Mouse (Mus musculus) C2C12 (cell line): ENCODE data around the gene Il20rb.

Experiments
- CEBPB ChIP-seq: IDR thresholded peaks from one replicate; pipeline ENCODE4 v1.6.1; 2011; ENCODE audit warnings: low read depth, mild to moderate bottlenecking, control low read depth, moderate library complexity
- CTCF ChIP-seq: IDR thresholded peaks from one replicate; pipeline ENCODE4 v1.5.1; 2011; ENCODE audit not compliant: control insufficient read depth, insufficient read depth, insufficient read length

GRCm38 (mm10) chr9:100415328-100415979, 71.1 kb downstream of the Il20rb start:
- no peak for TF ChIP-seq CTCF
- TF ChIP-seq CEBPB: no peak
